Mouse (Mus musculus): ENCODE measurements around the gene Wipi2.

DNA sequence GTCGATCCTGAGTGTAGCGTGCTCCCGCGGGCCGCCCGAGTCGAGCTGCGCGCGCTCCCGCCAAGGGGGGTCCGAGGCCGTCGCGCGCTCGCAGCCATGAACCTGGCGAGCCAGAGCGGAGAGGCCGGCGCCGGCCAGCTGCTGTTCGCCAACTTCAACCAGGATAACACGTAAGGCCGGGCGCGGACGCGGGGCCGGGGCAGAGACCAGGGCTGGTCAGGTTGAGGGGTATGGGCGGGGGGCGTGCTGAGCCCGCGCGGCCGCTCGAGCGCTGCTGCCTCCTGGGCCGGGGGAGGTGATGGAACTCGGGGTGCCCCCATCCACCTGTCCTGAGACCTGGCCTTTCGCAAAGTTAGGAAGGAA, 2.1 kb downstream of the Wipi2 start:
- TF ChIP-seq CTCF (IDR thresholded peaks at IDR 0.05; ENCODE audit: insufficient read depth, low read depth, low read length): no peak
- TF ChIP-seq POLR2A (IDR thresholded peaks at IDR 0.05; ENCODE audit: insufficient read depth, low read depth, low read length): no peak

Measured in olfactory bulb, adult 2 months (tissue).